Mouse (Mus musculus): ENCODE measurements at regions not wholly inside any gene's neighbourhood (a gene's known extent, or its start where the extent isn't known, plus 50 kb on each side); places are given as distances from the start of the nearest gene placed in this dataset.

DNA sequence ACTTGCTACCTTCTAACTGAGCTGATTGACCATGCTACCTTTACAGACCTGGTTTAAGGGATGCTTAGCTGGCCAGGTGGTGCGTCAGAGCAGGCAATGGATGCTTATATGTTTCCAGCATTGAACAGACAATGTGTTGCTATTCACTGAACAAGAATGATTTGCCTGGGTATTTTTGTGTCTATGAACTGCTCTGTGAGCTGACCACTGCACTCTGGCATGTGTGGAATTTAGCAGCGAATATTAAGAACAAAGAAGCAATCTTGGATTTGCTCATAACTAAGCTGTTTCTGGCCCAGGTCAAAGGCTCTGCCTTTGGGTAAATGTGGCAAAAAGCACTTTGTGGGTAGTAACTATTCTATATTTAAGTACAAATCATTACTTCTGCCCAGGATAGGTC is 58.3 kb upstream of the Ccdc39 start:
- Histone ChIP-seq H3K9me3 (ENCODE audit: control insufficient read depth, low read length) (no peaks in the 10 kb centered on the region), H3K9ac (ENCODE audit: low read length) (no peak overlapping the region), H3K4me1 (ENCODE audit: control insufficient read depth in 2 of 2, insufficient read depth in 2 of 2, low read length in 2 of 2) (peaks cover 2 to 4% of the 10 kb centered on the region in 2 experiments; a peak in 3 of 4 replicates), H3K4me3 (ENCODE audit: control insufficient read depth in 1 of 2, insufficient read depth in 1 of 2, low read depth in 1 of 2, low read length in 2 of 2) (no peak overlapping the region), H3K27ac (replicated peaks in 1 of 2; ENCODE audit: control insufficient read depth in 1 of 2, insufficient read depth in 1 of 2, low read depth in 2 of 2, low read length in 2 of 2) (no peak overlapping the region), H3K36me3 (ENCODE audit: control insufficient read depth, insufficient read depth, low read length) (no peaks in the 10 kb centered on the region), H3K4me2 (ENCODE audit: low read length) (no peak overlapping the region), H3K27me3 (ENCODE audit: control insufficient read depth, insufficient read depth, low read length) (no peaks in the 10 kb centered on the region)
- WGBS = 25% methylated on average over 2 of the region's 2 CpGs
- no peak for ATAC-seq (ENCODE audit: insufficient number of reproducible peaks, insufficient read depth, low FRiP score, low read depth)

DNA sequence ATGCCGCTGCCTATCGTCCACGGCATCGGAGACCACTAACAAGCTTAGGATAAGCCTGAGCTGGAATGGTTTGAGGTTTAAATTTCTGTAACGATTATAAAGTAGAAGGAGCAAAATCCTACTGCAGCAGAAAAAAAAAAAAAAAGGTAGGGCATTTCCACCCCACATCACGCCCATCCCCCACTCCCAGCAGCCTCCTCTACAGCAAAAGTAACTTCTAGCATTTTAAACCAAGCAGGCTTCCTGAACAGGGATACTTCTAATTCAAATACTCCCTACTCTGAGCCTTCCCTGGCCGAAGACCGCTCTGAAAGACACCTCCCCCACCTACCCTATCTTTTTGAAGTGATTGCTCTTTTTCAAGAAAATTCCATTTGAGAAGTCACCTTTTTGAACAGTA is 59.2 kb upstream of the Ccdc39 start:
- Histone ChIP-seq H3K4me1 (ENCODE audit: control insufficient read depth in 2 of 2, insufficient read depth in 2 of 2, low read length in 2 of 2) (peaks cover 2 to 4% of the 10 kb centered on the region in 2 experiments; a peak in 3 of 4 replicates), H3K27me3 (ENCODE audit: control insufficient read depth, insufficient read depth, low read length) (no peaks in the 10 kb centered on the region), H3K9ac (ENCODE audit: low read length) (no peak overlapping the region), H3K4me3 (ENCODE audit: control insufficient read depth in 1 of 2, insufficient read depth in 1 of 2, low read depth in 1 of 2, low read length in 2 of 2) (no peak overlapping the region), H3K4me2 (ENCODE audit: low read length) (no peak overlapping the region), H3K9me3 (ENCODE audit: control insufficient read depth, low read length) (no peaks in the 10 kb centered on the region), H3K27ac (replicated peaks in 1 of 2; ENCODE audit: control insufficient read depth in 1 of 2, insufficient read depth in 1 of 2, low read depth in 2 of 2, low read length in 2 of 2) (no peak overlapping the region), H3K36me3 (ENCODE audit: control insufficient read depth, insufficient read depth, low read length) (no peaks in the 10 kb centered on the region)
- WGBS = 77% methylated on average over 8 of the region's 8 CpGs
- ATAC-seq (ENCODE audit: insufficient number of reproducible peaks, insufficient read depth, low FRiP score, low read depth) = no peak

DNA sequence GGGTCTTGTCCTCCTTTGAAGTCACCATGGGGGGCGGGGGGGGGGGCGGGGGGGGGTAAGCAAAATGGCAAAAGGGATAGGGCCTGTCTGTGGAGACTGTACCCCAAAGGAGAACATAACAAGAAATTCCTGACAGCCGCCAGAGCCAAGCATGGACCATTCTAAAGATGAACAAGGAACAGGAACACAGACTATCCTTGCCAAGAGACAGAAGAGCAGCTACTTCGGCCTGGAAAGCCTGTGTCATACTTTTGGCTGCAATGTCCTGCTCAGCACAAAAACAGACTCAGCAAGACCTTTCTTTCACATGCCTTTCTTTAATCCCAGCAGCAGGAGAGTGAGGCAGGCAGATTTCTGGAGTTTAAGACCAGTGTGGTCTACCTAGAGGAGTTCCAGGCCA is 59.7 kb upstream of the Ccdc39 start:
- no peaks in the 10 kb centered on the region for H3K27me3 ChIP-seq (ENCODE audit: control insufficient read depth, insufficient read depth, low read length)
- no peak for ATAC-seq (ENCODE audit: insufficient number of reproducible peaks, insufficient read depth, low FRiP score, low read depth)
- no peak overlapping the region for H3K4me3 ChIP-seq (ENCODE audit: control insufficient read depth in 1 of 2, insufficient read depth in 1 of 2, low read depth in 1 of 2, low read length in 2 of 2)
- no peak overlapping the region for H3K27ac ChIP-seq (replicated peaks in 1 of 2; ENCODE audit: control insufficient read depth in 1 of 2, insufficient read depth in 1 of 2, low read depth in 2 of 2, low read length in 2 of 2)
- H3K9ac ChIP-seq (ENCODE audit: low read length) = no peak overlapping the region
- H3K36me3 ChIP-seq (ENCODE audit: control insufficient read depth, insufficient read depth, low read length) = no peaks in the 10 kb centered on the region
- WGBS = 46% methylated on average over 4 of the region's 4 CpGs
- H3K4me1 ChIP-seq (ENCODE audit: control insufficient read depth in 2 of 2, insufficient read depth in 2 of 2, low read length in 2 of 2) = peaks cover 2 to 4% of the 10 kb centered on the region in 2 experiments; a peak in 3 of 4 replicates
- no peak overlapping the region for H3K4me2 ChIP-seq (ENCODE audit: low read length)
- no peaks in the 10 kb centered on the region for H3K9me3 ChIP-seq (ENCODE audit: control insufficient read depth, low read length)

DNA sequence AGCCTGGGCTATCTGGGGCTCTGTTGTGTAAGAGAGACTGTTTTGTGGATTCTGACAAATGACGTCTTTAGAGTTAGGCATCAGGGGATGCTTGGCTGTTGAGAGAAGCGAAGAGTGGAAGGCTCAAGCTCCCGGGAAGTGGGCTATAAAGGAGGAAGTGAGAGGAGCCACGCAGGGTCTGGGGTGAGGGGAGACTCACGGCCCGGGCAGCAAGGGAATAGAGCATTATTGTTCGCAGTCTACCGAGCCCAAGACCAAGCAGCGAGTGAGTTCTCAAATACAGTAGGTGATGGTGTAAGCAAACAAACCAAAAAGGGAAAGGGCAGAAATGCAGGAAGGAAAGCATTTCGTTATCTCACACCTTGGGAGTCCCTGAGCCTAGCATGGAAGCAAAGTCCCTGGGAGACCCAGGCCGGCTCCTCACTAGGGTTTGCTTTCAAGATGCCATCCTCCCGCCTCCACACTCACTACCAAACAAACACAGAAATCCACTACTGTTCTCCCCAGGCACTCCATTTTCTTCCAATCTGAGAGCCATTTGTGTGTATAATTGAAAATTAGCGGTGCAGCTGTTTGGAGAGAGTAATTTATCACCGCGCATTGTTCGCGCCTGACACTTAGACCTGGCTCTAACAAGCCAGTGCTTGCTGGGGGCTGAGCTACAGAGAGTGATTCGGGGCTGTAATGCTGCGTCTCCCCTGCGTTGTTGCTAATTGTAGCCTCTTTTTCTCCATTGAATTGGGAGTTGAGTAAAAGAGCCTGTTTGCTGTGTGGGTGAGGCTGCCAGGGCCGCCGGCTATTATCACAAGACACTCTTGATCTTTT is 61.0 kb upstream of the Ccdc39 start:
- ATAC-seq (ENCODE audit: insufficient number of reproducible peaks, insufficient read depth, low FRiP score, low read depth) = no peak
- H3K9me3 ChIP-seq (ENCODE audit: control insufficient read depth, low read length) = no peaks in the 10 kb centered on the region
- H3K36me3 ChIP-seq (ENCODE audit: control insufficient read depth, insufficient read depth, low read length) = no peaks in the 10 kb centered on the region
- no peak overlapping the region for H3K27ac ChIP-seq (replicated peaks in 1 of 2; ENCODE audit: control insufficient read depth in 1 of 2, insufficient read depth in 1 of 2, low read depth in 2 of 2, low read length in 2 of 2)
- no peak overlapping the region for H3K4me3 ChIP-seq (ENCODE audit: control insufficient read depth in 1 of 2, insufficient read depth in 1 of 2, low read depth in 1 of 2, low read length in 2 of 2)
- peak overlapping the region; percentile 49 for H3K4me2 ChIP-seq (ENCODE audit: low read length)
- no peak overlapping the region for H3K9ac ChIP-seq (ENCODE audit: low read length)
- H3K4me1 ChIP-seq (ENCODE audit: control insufficient read depth in 2 of 2, insufficient read depth in 2 of 2, low read length in 2 of 2) = peaks cover 2 to 4% of the 10 kb centered on the region in 2 experiments; a peak in 3 of 4 replicates
- H3K27me3 ChIP-seq (ENCODE audit: control insufficient read depth, insufficient read depth, low read length) = no peaks in the 10 kb centered on the region
- WGBS = 43% methylated on average over 22 of the region's 22 CpGs

DNA sequence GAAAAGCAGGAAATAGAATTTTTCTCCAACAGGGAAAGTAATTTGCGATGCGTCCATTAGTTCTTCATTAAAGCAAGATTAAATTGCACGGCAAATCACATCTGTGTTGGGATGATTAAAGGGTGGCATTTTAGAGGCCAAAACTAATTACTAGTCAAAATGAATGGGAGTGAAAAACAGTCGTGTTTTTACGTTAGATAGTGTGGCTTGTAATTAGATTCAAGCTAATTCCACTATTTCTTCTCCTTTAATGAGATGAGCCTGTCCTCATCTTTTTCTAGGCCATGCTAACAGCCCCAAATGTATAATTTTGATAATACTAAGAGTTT is 61.5 kb upstream of the Ccdc39 start:
- WGBS = 58% methylated on average over 5 of the region's 5 CpGs
- H3K9me3 ChIP-seq (ENCODE audit: control insufficient read depth, low read length) = no peaks in the 10 kb centered on the region
- no peak overlapping the region for H3K4me3 ChIP-seq (ENCODE audit: control insufficient read depth in 1 of 2, insufficient read depth in 1 of 2, low read depth in 1 of 2, low read length in 2 of 2)
- no peaks in the 10 kb centered on the region for H3K36me3 ChIP-seq (ENCODE audit: control insufficient read depth, insufficient read depth, low read length)
- peak overlapping the region; percentile 49 for H3K4me2 ChIP-seq (ENCODE audit: low read length)
- peaks cover 2 to 4% of the 10 kb centered on the region in 2 experiments; a peak in 3 of 4 replicates for H3K4me1 ChIP-seq (ENCODE audit: control insufficient read depth in 2 of 2, insufficient read depth in 2 of 2, low read length in 2 of 2)
- H3K9ac ChIP-seq (ENCODE audit: low read length) = no peak overlapping the region
- ATAC-seq (ENCODE audit: insufficient number of reproducible peaks, insufficient read depth, low FRiP score, low read depth) = no peak
- H3K27ac ChIP-seq (replicated peaks in 1 of 2; ENCODE audit: control insufficient read depth in 1 of 2, insufficient read depth in 1 of 2, low read depth in 2 of 2, low read length in 2 of 2) = no peak overlapping the region
- no peaks in the 10 kb centered on the region for H3K27me3 ChIP-seq (ENCODE audit: control insufficient read depth, insufficient read depth, low read length)

DNA sequence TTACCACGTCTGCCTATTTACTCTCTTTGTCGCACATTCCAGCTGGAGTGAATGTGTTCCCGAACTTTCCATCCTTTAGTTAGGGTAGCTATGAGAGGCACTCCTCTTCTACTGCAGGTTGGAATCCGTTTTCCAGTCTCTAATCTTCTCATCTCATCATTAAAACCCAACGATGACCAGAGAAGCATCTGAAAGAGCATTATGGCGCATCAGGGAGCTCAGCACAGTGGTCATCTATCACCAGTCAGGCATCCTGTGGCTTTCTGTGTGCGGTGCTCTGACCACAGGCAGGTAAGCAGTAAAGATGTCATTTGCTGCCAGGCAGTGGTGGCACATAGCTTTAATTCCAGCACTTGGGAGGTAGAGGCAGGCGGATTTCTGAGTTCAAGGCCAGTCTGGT is 63.0 kb upstream of the Ccdc39 start:
- no peaks in the 10 kb centered on the region for H3K36me3 ChIP-seq (ENCODE audit: control insufficient read depth, insufficient read depth, low read length)
- no peak for ATAC-seq (ENCODE audit: insufficient number of reproducible peaks, insufficient read depth, low FRiP score, low read depth)
- H3K4me1 ChIP-seq (ENCODE audit: control insufficient read depth in 2 of 2, insufficient read depth in 2 of 2, low read length in 2 of 2) = peaks cover 2 to 4% of the 10 kb centered on the region in 2 experiments; a peak in 3 of 4 replicates
- no peaks in the 10 kb centered on the region for H3K27me3 ChIP-seq (ENCODE audit: control insufficient read depth, insufficient read depth, low read length)
- no peak overlapping the region for H3K4me3 ChIP-seq (ENCODE audit: control insufficient read depth in 1 of 2, insufficient read depth in 1 of 2, low read depth in 1 of 2, low read length in 2 of 2)
- H3K27ac ChIP-seq (replicated peaks in 1 of 2; ENCODE audit: control insufficient read depth in 1 of 2, insufficient read depth in 1 of 2, low read depth in 2 of 2, low read length in 2 of 2) = no peak overlapping the region
- H3K9me3 ChIP-seq (ENCODE audit: control insufficient read depth, low read length) = no peaks in the 10 kb centered on the region
- H3K9ac ChIP-seq (ENCODE audit: low read length) = no peak overlapping the region
- no peak overlapping the region for H3K4me2 ChIP-seq (ENCODE audit: low read length)
- WGBS = 87% methylated on average over 8 of the region's 8 CpGs

DNA sequence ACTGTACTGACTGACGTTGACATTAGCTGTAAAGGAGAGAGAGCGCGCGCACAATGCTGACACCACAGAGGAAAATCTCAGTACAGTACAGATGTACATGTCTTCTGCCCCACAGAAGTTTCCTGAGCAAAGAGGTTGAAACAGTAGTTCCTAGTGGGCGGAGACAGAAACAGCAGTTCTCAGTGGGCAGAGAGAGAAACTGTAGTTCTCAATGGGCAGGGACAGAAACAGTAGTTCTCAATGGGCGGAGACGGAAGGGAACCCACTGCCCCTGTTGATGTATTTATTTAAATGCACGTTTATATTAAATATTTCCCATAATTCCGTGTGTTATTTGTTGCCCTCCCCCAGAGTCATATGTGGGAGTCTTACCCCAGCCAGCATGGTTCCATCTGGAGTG is 67.4 kb upstream of the Ccdc39 start:
- Histone ChIP-seq H3K9ac (ENCODE audit: low read length) (no peak overlapping the region), H3K4me1 (ENCODE audit: control insufficient read depth in 2 of 2, insufficient read depth in 2 of 2, low read length in 2 of 2) (no peaks in the 10 kb centered on the region), H3K4me3 (ENCODE audit: control insufficient read depth in 1 of 2, insufficient read depth in 1 of 2, low read depth in 1 of 2, low read length in 2 of 2) (no peak overlapping the region), H3K9me3 (ENCODE audit: control insufficient read depth, low read length) (no peaks in the 10 kb centered on the region), H3K27me3 (ENCODE audit: control insufficient read depth, insufficient read depth, low read length) (no peaks in the 10 kb centered on the region), H3K36me3 (ENCODE audit: control insufficient read depth, insufficient read depth, low read length) (no peaks in the 10 kb centered on the region), H3K4me2 (ENCODE audit: low read length) (no peak overlapping the region), H3K27ac (replicated peaks in 1 of 2; ENCODE audit: control insufficient read depth in 1 of 2, insufficient read depth in 1 of 2, low read depth in 2 of 2, low read length in 2 of 2) (no peak overlapping the region)
- no peak for ATAC-seq (ENCODE audit: insufficient number of reproducible peaks, insufficient read depth, low FRiP score, low read depth)
- WGBS = 79% methylated on average over 9 of the region's 9 CpGs

DNA sequence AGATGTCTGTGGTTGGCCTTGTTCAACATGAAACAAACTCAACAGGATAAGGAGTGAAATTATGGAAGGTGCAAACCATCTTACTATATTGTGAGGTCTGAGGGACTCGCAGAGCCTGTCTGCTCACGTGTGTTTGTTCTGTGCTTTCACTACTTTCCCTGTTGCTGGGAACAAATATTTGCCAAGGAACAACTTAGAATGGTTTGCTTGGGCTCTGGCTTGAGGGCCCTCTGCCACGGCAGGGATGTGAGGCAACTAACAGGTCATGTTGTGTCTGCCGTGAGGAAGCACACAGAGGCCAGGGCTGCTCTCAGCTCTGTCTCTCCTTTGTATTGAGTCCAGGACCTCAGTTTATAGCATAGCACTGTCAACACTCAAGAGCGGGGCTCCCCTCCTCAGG is 69.4 kb upstream of the Ccdc39 start:
- Histone ChIP-seq H3K4me2 (ENCODE audit: low read length) (no peak overlapping the region), H3K27me3 (ENCODE audit: control insufficient read depth, insufficient read depth, low read length) (no peaks in the 10 kb centered on the region), H3K4me3 (ENCODE audit: control insufficient read depth in 1 of 2, insufficient read depth in 1 of 2, low read depth in 1 of 2, low read length in 2 of 2) (no peak overlapping the region), H3K36me3 (ENCODE audit: control insufficient read depth, insufficient read depth, low read length) (no peaks in the 10 kb centered on the region), H3K9ac (ENCODE audit: low read length) (no peak overlapping the region), H3K4me1 (ENCODE audit: control insufficient read depth in 2 of 2, insufficient read depth in 2 of 2, low read length in 2 of 2) (no peaks in the 10 kb centered on the region), H3K27ac (replicated peaks in 1 of 2; ENCODE audit: control insufficient read depth in 1 of 2, insufficient read depth in 1 of 2, low read depth in 2 of 2, low read length in 2 of 2) (no peak overlapping the region), H3K9me3 (ENCODE audit: control insufficient read depth, low read length) (no peaks in the 10 kb centered on the region)
- WGBS = 80% methylated on average over 5 of the region's 5 CpGs
- no peak for ATAC-seq (ENCODE audit: insufficient number of reproducible peaks, insufficient read depth, low FRiP score, low read depth)
